Mouse (Mus musculus) frontal cortex, adult 2 months (tissue): ENCODE data around the gene Haus2. TPM values are rescaled to one million over a fixed set of nuclear protein-coding genes. Genes with fewer than 3 reads are reported as not detected.

Experiments used
- DNase-seq, 2 experiments: peaks; one replicate each; pipeline ENCODE4 v3.0.0; 2022; ENCODE audit warnings: low spot score in 1 of 2; ENCODE audit errors: extremely low spot score in 1 of 2
- polyA plus RNA-seq: library from polyadenylated mRNA; depleted of rRNA; stranded (reverse); fragments of >200 nt; gene quantifications from 2 replicates; pipeline ENCODE4 v1.2.3, GENCODE M21; 2012; rRNA removed

Gene Haus2
- polyA plus RNA-seq, 1 experiment = 17.1 TPM

- no peak for DNase-seq
Measured at GRCm38 (mm10) chr2:120662766-120663165, 53.6 kb downstream of the Haus2 start.

GRCm38 (mm10) chr2:120663491-120664154 is 54.4 kb downstream of the Haus2 start:
- DNase-seq = peak in 1 of 2 experiments; percentile 11

DNA sequence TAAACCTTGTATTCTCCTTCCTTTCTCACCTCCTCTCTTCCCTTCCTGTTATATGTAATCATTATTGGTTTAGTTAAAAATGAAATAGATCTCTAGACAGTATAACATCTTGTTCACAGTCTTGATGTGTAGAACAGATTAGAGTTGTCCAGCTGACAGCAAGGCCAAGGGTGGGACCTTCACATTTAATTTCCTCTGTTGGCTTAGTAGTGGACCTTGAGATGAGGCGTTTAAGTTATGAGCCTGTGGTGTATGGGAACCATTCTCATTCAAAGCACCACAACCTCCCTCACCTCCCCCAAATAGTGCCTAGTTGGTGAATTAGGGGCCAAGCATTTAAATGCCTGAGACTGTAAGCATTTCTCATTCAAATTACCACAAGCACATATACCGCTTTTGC is 58.3 kb downstream of the Haus2 start:
- DNase-seq = no peak

DNA sequence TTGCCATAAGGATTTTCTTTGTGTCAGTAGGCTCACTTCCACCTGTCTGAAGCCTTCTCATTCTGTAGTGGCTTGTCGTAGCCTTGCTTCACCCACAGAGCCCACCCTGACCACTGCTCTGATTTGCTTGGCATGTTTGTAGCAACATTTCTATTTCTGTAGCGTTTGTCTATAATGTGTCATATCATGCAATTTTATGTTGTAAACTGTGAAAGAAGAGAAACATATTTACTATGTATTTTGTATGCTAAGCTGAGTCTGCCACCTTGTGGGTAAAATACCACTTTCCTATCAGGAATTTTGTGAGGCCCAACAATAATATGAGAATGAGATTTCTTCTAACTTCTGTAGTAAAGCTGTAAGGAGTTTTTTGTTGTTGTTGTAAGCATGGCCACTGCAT is 61.1 kb downstream of the Haus2 start:
- peak in 1 of 2 experiments; percentile 16 for DNase-seq

Other genes with a start within 250 kb of the Haus2 start
- gene Ganc, start 205.5 kb upstream of the Haus2 start, polyA plus RNA-seq = 10.5 and 11.1 TPM in 2 replicates
- 23.2 and 24.1 TPM in 2 replicates for gene Tmem87a, start 205.3 kb upstream of the Haus2 start, polyA plus RNA-seq
- 6.1 and 10.3 TPM in 2 replicates for gene Capn3, start 153.4 kb upstream of the Haus2 start, polyA plus RNA-seq
- gene Zfp106, start 45.5 kb upstream of the Haus2 start, polyA plus RNA-seq = 73.3 and 79.9 TPM in 2 replicates
- gene Snap23, start 41.7 kb upstream of the Haus2 start, polyA plus RNA-seq = 19.7 and 21.8 TPM in 2 replicates
- 35.1 and 35.7 TPM in 2 replicates for gene Lrrc57, start 137 bp downstream of the Haus2 start, polyA plus RNA-seq
- gene Stard9, start 19.7 kb downstream of the Haus2 start, polyA plus RNA-seq = 15.2 and 16.4 TPM in 2 replicates
- gene Cdan1, start 240.7 kb downstream of the Haus2 start, polyA plus RNA-seq = 26.8 and 31.6 TPM in 2 replicates
- 18.0 and 20.2 TPM in 2 replicates for gene Ttbk2, start 241.2 kb downstream of the Haus2 start, polyA plus RNA-seq